Mouse (Mus musculus): ENCODE data around the gene Sh3bgrl3. TPM values are rescaled to one million over a fixed set of nuclear protein-coding genes. Genes with fewer than 3 reads are reported as not detected.

Sh3bgrl3 gene
- 482 and 666 TPM in 2 replicates for polyA plus RNA-seq (2012; rRNA removed)

GRCm38 (mm10) chr4:134128221-134128982 lies at the start of gene Sh3bgrl3:
Gene Sh3bgrl3 (minus strand): TSS chr4:134128789.

GRCm38 (mm10) chr4:134101979-134102741 lies 26.4 kb downstream of the Sh3bgrl3 start, which contains the start of gene Ubxn11:
Gene Ubxn11 (plus strand): TSS chr4:134102570.

GRCm38 (mm10) chr4:134094923-134095547 lies 33.6 kb downstream of the Sh3bgrl3 start, which contains the start of gene Cd52:
Gene Cd52 (minus strand): TSS chr4:134095082.

Other genes starting within 250 kb of the Sh3bgrl3 start
- 36.9 and 39.5 TPM in 2 replicates for gene Rps6ka1, start 241.0 kb downstream of the Sh3bgrl3 start, polyA plus RNA-seq (2012; rRNA removed)
- gene Hmgn2, start 160.1 kb downstream of the Sh3bgrl3 start, polyA plus RNA-seq (2012; rRNA removed): 21.4 and 22.1 TPM in 2 replicates
- gene Dhdds, start 127.9 kb downstream of the Sh3bgrl3 start, polyA plus RNA-seq (2012; rRNA removed): 28.6 and 40.7 TPM in 2 replicates
- 0.20 and 0.34 TPM in 2 replicates for gene Lin28a, start 109.9 kb downstream of the Sh3bgrl3 start, polyA plus RNA-seq (2012; rRNA removed)
- 0.34 and 0.41 TPM in 2 replicates for gene Zfp683, start 75.0 kb downstream of the Sh3bgrl3 start, polyA plus RNA-seq (2012; rRNA removed)
- 3.2 and 3.6 TPM in 2 replicates for gene Crybg2, start 68.0 kb downstream of the Sh3bgrl3 start, polyA plus RNA-seq (2012; rRNA removed)
- 11.7 and 21.3 TPM in 2 replicates for gene Cd52, start 33.7 kb downstream of the Sh3bgrl3 start, polyA plus RNA-seq (2012; rRNA removed)
- 37.7 and 40.6 TPM in 2 replicates for gene Ubxn11, start 26.2 kb downstream of the Sh3bgrl3 start, polyA plus RNA-seq (2012; rRNA removed)
- gene Cep85, start 58.3 kb upstream of the Sh3bgrl3 start, polyA plus RNA-seq (2012; rRNA removed): 34.2 and 37.7 TPM in 2 replicates
- not detected in 2 replicates for gene Gm7534, start 74.2 kb upstream of the Sh3bgrl3 start, polyA plus RNA-seq (2012; rRNA removed)
- 0.25 TPM in 1 of 2 replicates, not detected in the other for gene Catsper4, start 98.6 kb upstream of the Sh3bgrl3 start, polyA plus RNA-seq (2012; rRNA removed)
- 5.2 and 6.8 TPM in 2 replicates for gene Cnksr1, start 109.6 kb upstream of the Sh3bgrl3 start, polyA plus RNA-seq (2012; rRNA removed)
- 0.16 and 0.17 TPM in 2 replicates for gene E130218I03Rik, start 114.9 kb upstream of the Sh3bgrl3 start, polyA plus RNA-seq (2012; rRNA removed)
- gene Zfp593, start 116.8 kb upstream of the Sh3bgrl3 start, polyA plus RNA-seq (2012; rRNA removed): 13.4 and 15.5 TPM in 2 replicates
- gene Gm30191, start 118.1 kb upstream of the Sh3bgrl3 start, polyA plus RNA-seq (2012; rRNA removed): 0.44 TPM in 1 of 2 replicates, not detected in the other
- gene Grrp1, start 125.3 kb upstream of the Sh3bgrl3 start, polyA plus RNA-seq (2012; rRNA removed): 56.5 and 60.9 TPM in 2 replicates
- gene Pdik1l, start 159.1 kb upstream of the Sh3bgrl3 start, polyA plus RNA-seq (2012; rRNA removed): 2.3 and 3.9 TPM in 2 replicates
- 0.36 and 1.1 TPM in 2 replicates for gene Trim63, start 186.3 kb upstream of the Sh3bgrl3 start, polyA plus RNA-seq (2012; rRNA removed)
- gene Slc30a2, start 214.4 kb upstream of the Sh3bgrl3 start, polyA plus RNA-seq (2012; rRNA removed): 10.6 and 10.8 TPM in 2 replicates

Data from ovary, adult 2 months (tissue).